Mouse (Mus musculus) lung, postnatal 0 days (tissue): ENCODE measurements around the gene Bend5. TPM values are rescaled to one million over a fixed set of nuclear protein-coding genes. Genes with fewer than 3 reads are reported as not detected.

Experiments
- ATAC-seq: fragments of 200-750 bp; cut with Nextera tagmentation; 2 replicates; pipeline ENCODE4 v1.8.0; 2017; ENCODE audit warnings: moderate library complexity
- DNase-seq: peaks from one replicate; pipeline ENCODE4 v3.0.0-alpha.2; 2016; ENCODE audit warnings: low spot score
- H3K27ac ChIP-seq: fragments of 300-500 bp; sonication (generic); 2 replicates; pipeline ENCODE4 v1.5.1; 2014; ENCODE audit warnings: antibody characterized with exemption, mild to moderate bottlenecking, low read length, mixed read lengths
- H3K27me3 ChIP-seq: fragments of 300-500 bp; sonication (generic); replicated peaks from 2 replicates; pipeline ENCODE4 v1.6.1; 2014; ENCODE audit warnings: low read length, mixed read lengths; ENCODE audit not compliant: insufficient read depth
- H3K36me3 ChIP-seq: fragments of 300-500 bp; sonication (generic); 2 replicates; pipeline ENCODE4 v1.6.1; 2014; ENCODE audit warnings: low read length, mixed read lengths; ENCODE audit not compliant: insufficient read depth
- H3K4me1 ChIP-seq: fragments of 300-500 bp; sonication (generic); 2 replicates; pipeline ENCODE4 v1.6.1; 2014; ENCODE audit warnings: antibody characterized with exemption, low read depth, low read length, mixed read lengths; ENCODE audit not compliant: insufficient read depth
- H3K4me2 ChIP-seq: fragments of 300-500 bp; sonication (generic); replicated peaks from 2 replicates; pipeline ENCODE4 v1.6.1; 2014; ENCODE audit warnings: low read depth, mild to moderate bottlenecking, low read length, moderate library complexity, mixed read lengths
- H3K4me3 ChIP-seq: fragments of 300-500 bp; sonication (generic); 2 replicates; pipeline ENCODE4 v1.5.1; 2014; ENCODE audit warnings: low read depth, low read length
- H3K9ac ChIP-seq: fragments of 300-500 bp; sonication (generic); replicated peaks from 2 replicates; pipeline ENCODE4 v1.6.1; 2014; ENCODE audit warnings: low read depth, mild to moderate bottlenecking
- H3K9me3 ChIP-seq: fragments of 300-500 bp; sonication (generic); 2 replicates; pipeline ENCODE4 v1.6.1; 2016; ENCODE audit warnings: low read length, mixed read lengths
- CTCF ChIP-seq: IDR thresholded peaks from 2 replicates; pipeline ENCODE4 v1.5.1; 2016; ENCODE audit warnings: antibody characterized with exemption, mild to moderate bottlenecking
- EP300 ChIP-seq: IDR thresholded peaks from 2 replicates; pipeline ENCODE4 v1.6.1; 2016; ENCODE audit warnings: antibody characterized with exemption, mild to moderate bottlenecking, control low read depth
- WGBS: fragments of 180-500 bp; shearing (Covaris S2); extraction: QIAGEN DNeasy Blood & Tissue Kit; methylation state at CpG from one replicate; pipeline ENCODE4 v1.1.7; 2014; 5-methylcytosine and 5-hydroxymethylcytosine counted together
- polyA plus RNA-seq: library from polyadenylated mRNA; unstranded; fragments of >200 nt; fragmentation: Nextera tagmentation; extraction: Ambion mirVana; gene quantifications from 2 replicates; pipeline ENCODE4 v1.2.1, GENCODE M21; 2015

The Bend5 gene
- polyA plus RNA-seq, 1 experiment from 2014 or later = 13.3 TPM

GRCm38 (mm10) chr4:111432013-111432412 is 17.2 kb downstream of the Bend5 start:
- Histone ChIP-seq H3K27ac (no peak overlapping the region), H3K4me2 (no peak overlapping the region), H3K9ac (no peak overlapping the region), H3K9me3 (no peaks in the 10 kb centered on the region), H3K36me3 (no peaks in the 10 kb centered on the region), H3K4me3 (no peak overlapping the region), H3K27me3 (no peaks in the 10 kb centered on the region), H3K4me1 (no peaks in the 10 kb centered on the region)
- TF ChIP-seq EP300 (no peak), CTCF (no peak)
- DNase-seq = no peak
- 62% methylated on average over 5 of the region's 5 CpGs for WGBS
- no peak for ATAC-seq

DNA sequence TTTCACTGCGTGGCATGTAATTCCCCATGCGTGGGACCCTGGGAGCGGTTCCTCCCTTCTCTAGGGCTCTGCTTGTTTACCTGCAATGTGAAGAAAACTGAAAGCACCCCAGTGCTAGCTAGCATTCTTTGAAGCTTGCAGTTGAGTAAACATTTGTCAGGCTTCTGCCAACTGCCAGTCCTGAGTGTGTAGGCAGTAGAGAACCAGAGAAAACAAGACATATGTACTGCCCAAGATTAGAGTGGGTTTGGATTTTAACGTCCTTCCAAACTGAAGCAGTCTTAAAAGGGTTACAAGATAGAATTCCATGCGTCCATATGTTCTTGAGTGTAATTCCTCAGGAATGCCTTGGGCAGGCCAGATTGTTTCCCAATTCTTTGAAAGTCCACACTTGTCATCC is 17.6 kb downstream of the Bend5 start:
- Histone ChIP-seq H3K27me3 (no peaks in the 10 kb centered on the region), H3K4me1 (no peaks in the 10 kb centered on the region), H3K9ac (no peak overlapping the region), H3K27ac (no peak overlapping the region), H3K36me3 (no peaks in the 10 kb centered on the region), H3K4me3 (no peak overlapping the region), H3K4me2 (no peak overlapping the region), H3K9me3 (no peaks in the 10 kb centered on the region)
- no peak for TF ChIP-seq EP300
- no peak for TF ChIP-seq CTCF
- WGBS = 47% methylated on average over 5 of the region's 5 CpGs
- DNase-seq (no peak), ATAC-seq (peak; percentile 37)

DNA sequence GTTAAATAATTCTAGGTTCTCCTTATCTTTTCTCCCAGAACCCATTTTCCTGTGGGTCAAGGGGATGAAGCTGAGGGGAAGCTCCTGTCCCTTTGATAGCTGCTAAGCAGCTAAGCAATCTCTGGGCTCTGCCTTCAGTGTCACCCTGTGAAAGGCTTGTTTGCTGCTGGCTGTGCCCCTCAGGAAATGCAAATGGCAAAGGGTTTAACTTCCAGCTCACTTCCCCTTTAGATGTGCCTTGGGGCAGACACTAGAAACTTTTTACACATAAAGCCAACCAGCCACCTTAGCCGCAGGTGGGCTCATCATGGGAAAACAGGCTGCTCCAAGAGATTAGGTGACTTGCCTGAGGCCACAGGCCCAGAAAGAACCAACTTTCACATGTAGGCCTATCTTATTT is 26.9 kb downstream of the Bend5 start:
- TF ChIP-seq CTCF (no peak), EP300 (no peak)
- Histone ChIP-seq H3K9me3 (no peaks in the 10 kb centered on the region), H3K27me3 (no peaks in the 10 kb centered on the region), H3K9ac (no peak overlapping the region), H3K4me3 (no peak overlapping the region), H3K27ac (no peak overlapping the region), H3K4me1 (0 out of 2 replicates have a peak, but pooled peaks cover 2% of the 10 kb centered on the region), H3K36me3 (no peaks in the 10 kb centered on the region), H3K4me2 (no peak overlapping the region)
- DNase-seq (no peak), ATAC-seq (no peak)
- WGBS = 85% methylated on average over 1 of the region's 1 CpGs

GRCm38 (mm10) chr4:111442435-111443238 is 27.8 kb downstream of the Bend5 start:
- TF ChIP-seq EP300 (no peak), CTCF (no peak)
- H3K36me3 ChIP-seq = no peaks in the 10 kb centered on the region
- H3K27me3 ChIP-seq = no peaks in the 10 kb centered on the region
- no peak overlapping the region for H3K27ac ChIP-seq
- 33% methylated on average over 1 of the region's 1 CpGs for WGBS
- ATAC-seq (peak; percentile 85), DNase-seq (peak; percentile 69)
- H3K4me3 ChIP-seq = no peak overlapping the region
- H3K9ac ChIP-seq = no peak overlapping the region
- no peak overlapping the region for H3K4me2 ChIP-seq
- H3K4me1 ChIP-seq = 0 out of 2 replicates have a peak, but pooled peaks cover 2% of the 10 kb centered on the region
- no peaks in the 10 kb centered on the region for H3K9me3 ChIP-seq

DNA sequence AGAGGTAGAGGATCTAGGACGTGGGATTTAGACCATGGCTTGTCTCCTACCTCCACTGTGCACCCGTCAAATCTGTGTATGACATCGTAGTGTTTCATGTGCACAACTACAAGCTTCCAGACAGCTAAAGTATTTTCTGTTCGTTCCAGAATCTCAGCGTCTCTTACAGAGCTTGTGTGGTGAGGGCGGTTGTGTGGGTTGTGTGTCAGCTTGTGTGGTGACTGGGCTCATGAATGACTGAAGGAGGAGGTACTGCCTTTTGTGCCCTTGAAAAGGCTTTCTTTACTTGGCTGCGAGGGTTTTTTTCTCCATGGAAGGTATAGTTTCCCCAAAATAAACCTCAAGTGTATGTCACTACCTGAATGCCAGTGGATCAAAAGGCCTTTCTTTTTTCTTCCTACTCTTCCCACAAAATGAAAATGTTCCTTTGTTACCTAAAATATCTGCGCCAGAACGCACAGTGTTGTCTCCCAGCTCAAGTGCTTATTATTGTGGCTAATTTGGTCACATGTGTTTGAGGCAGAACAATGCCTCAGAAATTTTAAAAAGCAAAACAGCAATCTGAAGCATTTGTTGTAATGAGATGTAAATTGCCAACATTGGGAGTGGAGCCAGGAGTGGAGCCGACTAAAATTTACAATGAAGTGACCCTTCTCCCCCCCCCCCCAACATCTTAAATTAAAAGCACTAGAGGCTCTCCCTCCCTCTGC is 29.3 kb downstream of the Bend5 start:
- TF ChIP-seq CTCF = no peak
- TF ChIP-seq EP300 = no peak
- DNase-seq (no peak), ATAC-seq (no peak)
- no peak overlapping the region for H3K4me3 ChIP-seq
- no peak overlapping the region for H3K27ac ChIP-seq
- H3K4me2 ChIP-seq = no peak overlapping the region
- H3K27me3 ChIP-seq = no peaks in the 10 kb centered on the region
- H3K9me3 ChIP-seq = no peaks in the 10 kb centered on the region
- no peak overlapping the region for H3K9ac ChIP-seq
- 76% methylated on average over 10 of the region's 10 CpGs for WGBS
- H3K36me3 ChIP-seq = no peaks in the 10 kb centered on the region
- H3K4me1 ChIP-seq = 0 out of 2 replicates have a peak, but pooled peaks cover 2% of the 10 kb centered on the region

DNA sequence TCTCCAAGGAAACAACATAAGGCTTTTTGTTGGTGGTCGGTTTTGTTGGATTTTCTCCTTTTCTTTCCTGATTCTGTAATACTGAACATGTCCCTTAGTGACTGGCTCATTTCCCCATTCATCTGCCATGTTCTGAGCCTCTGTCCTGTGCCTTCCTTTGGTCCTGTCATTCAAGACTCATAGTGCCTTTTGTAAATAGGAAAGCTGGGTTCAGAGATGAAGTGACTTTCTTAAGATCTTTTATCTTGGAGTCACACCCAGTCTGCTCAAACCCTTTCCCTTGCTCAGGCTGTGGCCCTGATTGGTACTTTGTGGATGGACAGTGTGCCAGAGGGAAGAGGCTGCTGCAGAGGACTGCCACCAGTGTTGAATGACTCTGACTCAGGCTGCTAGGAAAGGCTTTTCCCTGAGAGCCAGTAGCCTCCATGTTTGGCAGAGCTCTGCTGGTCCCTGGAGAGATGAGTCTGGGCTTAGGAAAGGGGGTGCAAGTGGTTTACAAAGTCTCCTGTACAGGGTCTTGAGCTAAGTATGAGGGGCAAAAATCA is 29.9 kb downstream of the Bend5 start:
- TF ChIP-seq CTCF (no peak), EP300 (no peak)
- ATAC-seq (no peak), DNase-seq (no peak)
- no peak overlapping the region for H3K9ac ChIP-seq
- H3K36me3 ChIP-seq = no peaks in the 10 kb centered on the region
- no peaks in the 10 kb centered on the region for H3K9me3 ChIP-seq
- H3K4me3 ChIP-seq = no peak overlapping the region
- 75% methylated on average over 1 of the region's 1 CpGs for WGBS
- H3K4me2 ChIP-seq = no peak overlapping the region
- 0 out of 2 replicates have a peak, but pooled peaks cover 2% of the 10 kb centered on the region for H3K4me1 ChIP-seq
- H3K27ac ChIP-seq = no peak overlapping the region
- no peaks in the 10 kb centered on the region for H3K27me3 ChIP-seq
